Mouse (Mus musculus) forelimb bud, embryonic 11.5 days (tissue): ENCODE measurements at regions not wholly inside any gene's neighbourhood (a gene's known extent, or its start where the extent isn't known, plus 50 kb on each side); places are given as distances from the start of the nearest gene placed in this dataset.
A peak's percentile ranks its signal among the peaks of the same experiment; 100 is the strongest.
"Not testable (repeated sequence)": the region's sequence is repeated elsewhere in the genome, so short reads cannot be mapped to it uniquely, and the experiment has no call there.

Experiments used
- DNase-seq: peaks from one replicate; pipeline ENCODE4 v3.0.0-alpha.2; 2012; ENCODE audit warnings: low read depth, low spot score

DNA sequence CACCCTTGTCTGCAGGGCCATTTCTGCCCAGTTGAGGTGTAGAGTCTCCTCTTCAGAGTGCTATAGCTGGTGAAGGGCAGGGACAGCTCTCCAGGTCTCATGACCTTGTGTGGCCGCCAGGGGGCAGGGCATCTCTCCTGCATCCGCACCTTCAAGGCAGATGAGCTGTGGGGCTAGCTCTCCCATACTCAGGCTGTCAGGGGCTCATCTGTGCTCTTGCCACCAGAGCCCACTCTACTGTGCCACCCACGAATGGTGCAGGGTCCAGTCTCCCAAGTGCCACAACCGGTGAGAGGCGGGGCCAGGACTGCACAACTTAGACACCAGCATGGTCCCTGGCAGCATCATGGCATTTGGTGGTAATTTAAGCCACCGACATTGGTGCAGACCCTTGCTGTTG, 111.3 kb downstream of the Syt10 start:
- DNase-seq: peak; percentile 2

DNA sequence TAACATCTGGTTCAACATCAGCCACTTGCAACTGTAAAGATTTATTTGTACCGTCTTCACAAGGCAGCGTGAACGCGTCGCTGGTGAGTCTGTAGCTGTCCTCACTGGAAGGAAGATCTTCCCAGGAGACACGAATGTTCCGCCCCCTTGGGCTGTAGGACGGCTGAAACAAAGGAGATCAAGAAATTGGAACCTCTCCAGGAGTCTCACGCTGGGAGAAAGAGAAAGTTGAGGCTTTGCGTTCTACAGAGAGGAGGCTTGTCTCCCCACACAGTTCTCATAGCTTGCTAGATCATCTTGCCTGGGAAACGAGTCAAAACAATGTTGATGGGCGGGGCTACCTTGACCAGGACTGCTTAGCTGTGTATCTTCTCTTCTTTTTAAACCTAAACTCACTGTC, 117.3 kb downstream of the Syt10 start:
- no peak for DNase-seq

DNA sequence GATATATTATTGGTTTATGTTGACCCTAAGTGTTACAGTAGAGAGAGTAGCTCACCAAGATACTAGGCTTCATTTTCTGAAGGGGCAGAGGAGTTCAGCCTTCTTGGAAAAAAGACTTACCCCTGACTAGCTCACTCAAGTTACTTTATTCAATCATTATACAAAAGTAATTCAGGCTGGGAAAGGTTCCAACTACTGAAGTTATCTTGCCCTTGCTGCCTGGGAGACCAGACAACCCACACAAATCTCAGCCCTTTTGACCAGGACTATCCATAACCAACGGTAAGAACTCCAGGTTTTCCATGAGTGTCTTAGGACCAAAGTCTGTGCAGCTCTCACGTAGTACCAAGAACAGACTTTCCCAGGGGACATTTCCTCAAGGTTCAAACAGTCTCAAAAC, 105.5 kb upstream of the Rabl2 start:
- no peak for DNase-seq

DNA sequence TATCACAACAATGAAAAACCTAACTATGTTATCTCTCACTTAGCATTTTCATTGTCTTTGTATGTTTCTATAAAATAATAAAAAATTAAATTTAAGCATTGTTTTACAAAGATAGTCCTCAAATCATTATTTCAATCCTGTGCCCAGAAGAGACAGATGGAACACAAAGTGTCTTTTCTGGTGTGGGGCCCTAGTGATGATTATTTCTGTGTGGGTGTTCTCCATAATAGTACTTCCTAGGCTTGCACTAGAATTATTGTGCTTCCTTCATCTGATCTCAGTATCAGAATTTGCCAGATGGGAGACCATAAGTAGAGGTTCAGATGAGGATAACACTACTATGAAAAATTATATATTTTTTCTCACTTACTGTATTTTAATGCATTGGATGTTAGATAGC, 84.6 kb upstream of the Rabl2 start:
- DNase-seq: no peak

DNA sequence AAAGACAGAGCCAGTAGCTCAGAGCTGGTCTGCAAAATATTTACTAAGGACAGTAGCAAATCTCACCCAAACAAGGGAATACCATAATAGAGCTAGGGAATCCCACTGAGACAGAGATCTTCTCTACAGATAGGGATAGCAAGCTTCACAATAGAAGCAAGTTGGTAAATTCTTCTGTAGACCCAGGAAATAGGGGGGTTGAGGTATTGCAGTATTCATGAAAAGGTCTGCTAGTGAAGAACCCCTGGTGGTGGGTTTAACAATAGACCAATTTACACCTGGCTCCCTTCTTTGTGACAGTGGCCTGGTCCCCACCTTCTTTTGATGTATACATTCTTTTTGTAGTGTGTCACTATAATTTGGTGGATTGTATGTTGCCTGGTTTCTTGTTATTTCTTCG, 64.8 kb upstream of the Rabl2 start:
- not testable (repeated sequence) for DNase-seq
